Mouse (Mus musculus): ENCODE data around the gene Gm6465. TPM values are rescaled to one million over a fixed set of nuclear protein-coding genes. Genes with fewer than 3 reads are reported as not detected.
"Not testable (repeated sequence)": the region's sequence is repeated elsewhere in the genome, so short reads cannot be mapped to it uniquely, and the experiment has no call there.

Gene Gm6465
- total RNA-seq (2014; fragmentation: Nextera tagmentation) (not detected in 2 replicates), total RNA-seq (2017) (not detected in 2 replicates), polyA plus RNA-seq (2012) (not detected in 2 replicates)

- not testable (repeated sequence) for H3K9me3 ChIP-seq (replicated peaks); H3K27me3 ChIP-seq (ENCODE audit: insufficient read depth, low read length); H3K36me3 ChIP-seq (replicated peaks); DNase-seq (ENCODE audit: low spot score); H3K4me1 ChIP-seq (ENCODE audit: insufficient read depth, low read depth, low read length); ATAC-seq (ENCODE audit: extremely low read depth, insufficient number of reproducible peaks, low FRiP score, poor library complexity, severe bottlenecking); H3K4me3 ChIP-seq (ENCODE audit: low read depth, low read length)
Observed at GRCm38 (mm10) chr5:11845239-11845638, at the start of gene Gm6465. TSS of gene Gm6465 (plus strand) at chr5:11845539.

GRCm38 (mm10) chr5:11845824-11846223, 485 bp downstream of the Gm6465 start:
- not testable (repeated sequence) for H3K27me3 ChIP-seq (ENCODE audit: insufficient read depth, low read length); DNase-seq (ENCODE audit: low spot score); H3K4me1 ChIP-seq (ENCODE audit: insufficient read depth, low read depth, low read length)

GRCm38 (mm10) chr5:11857909-11858308, 12.6 kb downstream of the Gm6465 start:
- H3K4me1 ChIP-seq (ENCODE audit: insufficient read depth, low read depth, low read length); H3K36me3 ChIP-seq (replicated peaks); H3K9me3 ChIP-seq (replicated peaks); H3K4me3 ChIP-seq (ENCODE audit: low read depth, low read length); H3K27me3 ChIP-seq (ENCODE audit: insufficient read depth, low read length); ATAC-seq (ENCODE audit: extremely low read depth, insufficient number of reproducible peaks, low FRiP score, poor library complexity, severe bottlenecking); DNase-seq (ENCODE audit: low spot score): not testable (repeated sequence)

More at GRCm38 (mm10) chr5:11845824-11846223, 485 bp downstream of the Gm6465 start:
- not testable (repeated sequence) for H3K9me3 ChIP-seq (replicated peaks); H3K4me3 ChIP-seq (ENCODE audit: low read depth, low read length); H3K36me3 ChIP-seq (replicated peaks); ATAC-seq (ENCODE audit: extremely low read depth, insufficient number of reproducible peaks, low FRiP score, poor library complexity, severe bottlenecking)

Other genes with a start within 250 kb of the Gm6465 start
- gene Gm8922, start 163.6 kb upstream of the Gm6465 start, total RNA-seq (2014; fragmentation: Nextera tagmentation): not detected in 2 replicates
- not detected in 2 replicates for gene Gm8922, start 163.6 kb upstream of the Gm6465 start, total RNA-seq (2017)
- not detected in 2 replicates for gene Gm8922, start 163.6 kb upstream of the Gm6465 start, polyA plus RNA-seq (2012)
- gene Gm8926, start 75.0 kb upstream of the Gm6465 start, total RNA-seq (2014; fragmentation: Nextera tagmentation): not detected in 2 replicates
- gene Gm8926, start 75.0 kb upstream of the Gm6465 start, total RNA-seq (2017): not detected in 2 replicates
- gene Gm8926, start 75.0 kb upstream of the Gm6465 start, polyA plus RNA-seq (2012): not detected in 2 replicates
- not detected in 2 replicates for gene 4933402N22Rik, start 72.5 kb downstream of the Gm6465 start, total RNA-seq (2014; fragmentation: Nextera tagmentation)
- gene 4933402N22Rik, start 72.5 kb downstream of the Gm6465 start, total RNA-seq (2017): not detected in 2 replicates
- gene 4933402N22Rik, start 72.5 kb downstream of the Gm6465 start, polyA plus RNA-seq (2012): not detected in 2 replicates

Data from G1E (cell line).